ENCODE assay signal across 15 mouse cellular contexts in the genomic region with DNA sequence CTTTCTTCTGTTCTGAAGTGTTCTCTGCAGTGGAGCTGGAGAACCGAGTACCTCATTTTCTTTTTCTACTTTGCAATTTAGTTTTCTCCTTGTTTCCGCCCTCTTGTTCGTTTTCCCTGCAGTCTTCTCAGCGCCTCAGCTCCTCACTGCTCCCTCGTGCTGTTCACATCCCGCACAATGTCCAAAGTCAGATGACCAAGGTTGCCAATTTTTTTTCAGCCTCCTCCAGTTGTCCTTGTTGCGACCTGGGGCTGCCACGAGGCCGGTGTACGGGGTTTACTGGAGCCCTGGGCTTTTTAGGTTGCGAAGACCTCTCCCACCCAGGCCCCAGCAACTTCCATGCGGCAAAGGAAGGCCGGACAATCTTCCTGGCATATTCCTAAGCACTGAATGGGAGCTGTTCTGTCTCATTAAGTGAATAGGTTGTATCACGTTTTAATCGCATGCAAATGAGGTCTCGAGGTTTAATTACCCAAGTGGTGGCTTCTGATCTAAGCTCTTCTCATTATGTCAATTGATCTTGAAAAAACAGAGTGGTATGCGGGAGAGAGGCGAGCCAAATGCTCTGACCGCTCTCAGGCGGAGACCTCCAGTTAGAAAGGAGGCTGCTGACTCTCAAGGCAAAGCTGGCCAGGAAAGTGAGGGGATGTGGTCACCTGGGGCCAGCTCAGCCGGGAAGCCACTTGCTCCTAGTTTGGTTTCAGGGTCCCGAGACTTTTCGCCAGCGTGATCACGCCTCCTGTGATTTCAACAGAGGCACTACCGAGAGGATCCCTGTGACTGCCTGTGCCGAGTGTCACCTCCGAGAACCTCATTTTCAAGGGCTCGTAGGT. TPM values are rescaled to one million over a fixed set of nuclear protein-coding genes. Genes with fewer than 3 reads are reported as not detected.
DNase-seq lines count a peak whose midpoint lies in the region; ATAC-seq lines count a peak whose summit lies in the region.
"Had no signal": no experiment of that assay in that cellular context is flagged by ENCODE, and none has a peak within 500 bp of the region (broad histone marks: within the 10 kb centered on the region; RNA-seq: fewer than 3 reads in every experiment).

No protein-coding gene starts in this region.

- H3K4me3 ChIP-seq in heart, embryonic 16.5 days (ENCODE audit: low read length), result peak overlapping the region; percentile 17; the same call in 1 of the 2 replicates
- H3K4me3 ChIP-seq in forebrain, embryonic 12.5 days (replicated peaks), result no peak overlapping the region
- H3K4me3 ChIP-seq in hindbrain, embryonic 16.5 days (ENCODE audit: low read length), result no peak overlapping the region
- H3K4me3 ChIP-seq in neural tube, embryonic 11.5 days (ENCODE audit: low read depth, low read length), result no peak overlapping the region
- H3K4me3 ChIP-seq: liver, embryonic 13.5 days; myocyte had no signal

- H3K27ac ChIP-seq in heart, embryonic 16.5 days (ENCODE audit: low read length), result no peak overlapping the region
- peak overlapping the region; percentile 74 for H3K27ac ChIP-seq in forebrain, embryonic 12.5 days
- H3K27ac ChIP-seq in hindbrain, embryonic 16.5 days (ENCODE audit: low read depth, low read length), result no peak overlapping the region
- peak overlapping the region; percentile 67 for H3K27ac ChIP-seq in neural tube, embryonic 11.5 days (ENCODE audit: low read depth, low read length)
- H3K27ac ChIP-seq: liver, embryonic 13.5 days; macrophage had no signal

- intact Hi-C loops in heart, postnatal 25 days (cut with DNase I), result no loop called here

- DNase-seq in heart, postnatal 25 days (ENCODE audit: low spot score), result no peak
- no peak for DNase-seq in neural tube, embryonic 11.5 days (ENCODE audit: low spot score)
- DNase-seq in adipocyte (ENCODE audit: low spot score), result no peak
- no peak for DNase-seq in thymus, postnatal 25 days
- no peak for DNase-seq in gastrocnemius, adult 18-20 months (ENCODE audit: low spot score)
- DNase-seq: layer of hippocampus, adult 9-11 months; liver, embryonic 13.5 days; right cerebral cortex, postnatal 25 days had no signal

- peak overlapping the region; percentile 45 for H3K4me2 ChIP-seq in heart, embryonic 16.5 days (ENCODE audit: low read depth, low read length)
- H3K4me2 ChIP-seq in forebrain, embryonic 12.5 days, result peak overlapping the region; percentile 34
- peak overlapping the region; percentile 27 for H3K4me2 ChIP-seq in hindbrain, embryonic 16.5 days (ENCODE audit: low read length)
- peak overlapping the region; percentile 26 for H3K4me2 ChIP-seq in neural tube, embryonic 11.5 days (ENCODE audit: low read depth)
- H3K4me2 ChIP-seq: liver, embryonic 13.5 days had no signal

- H3K9me3 ChIP-seq in heart, embryonic 16.5 days (replicated peaks; ENCODE audit: control insufficient read depth, low read length), result no peaks in the 10 kb centered on the region
- H3K9me3 ChIP-seq in forebrain, embryonic 12.5 days, result no peaks in the 10 kb centered on the region
- no peaks in the 10 kb centered on the region for H3K9me3 ChIP-seq in hindbrain, embryonic 16.5 days (ENCODE audit: control insufficient read depth, low read length)
- no peaks in the 10 kb centered on the region for H3K9me3 ChIP-seq in neural tube, embryonic 11.5 days (ENCODE audit: control insufficient read depth, low read length)
- H3K9me3 ChIP-seq: liver, embryonic 13.5 days had no signal

- H3K36me3 ChIP-seq in heart, embryonic 16.5 days (ENCODE audit: control insufficient read depth, insufficient read depth), result no peaks in the 10 kb centered on the region
- H3K36me3 ChIP-seq in forebrain, embryonic 12.5 days (replicated peaks), result no peaks in the 10 kb centered on the region
- H3K36me3 ChIP-seq in hindbrain, embryonic 16.5 days (ENCODE audit: control insufficient read depth, insufficient read depth, low read length), result no peaks in the 10 kb centered on the region
- no peaks in the 10 kb centered on the region for H3K36me3 ChIP-seq in neural tube, embryonic 11.5 days (ENCODE audit: control insufficient read depth, insufficient read depth, low read length)
- H3K36me3 ChIP-seq: liver, embryonic 13.5 days had no signal

- no peak for ATAC-seq in heart, embryonic 16.5 days (replicated peaks; ENCODE audit: extremely low read depth, insufficient read depth, low FRiP score)
- ATAC-seq in forebrain, embryonic 12.5 days (ENCODE audit: low FRiP score), result peak; percentile 70; the same call in 1 of the 2 replicates
- ATAC-seq in hindbrain, embryonic 16.5 days, result 0 out of 2 replicates have a peak, but pooled peaks have one; percentile 52
- ATAC-seq in neural tube, embryonic 11.5 days (ENCODE audit: insufficient read depth, low FRiP score, low TSS enrichment), result no peak

- H3K4me1 ChIP-seq in heart, embryonic 16.5 days (ENCODE audit: control insufficient read depth, insufficient read depth, low read length), result peaks cover 12% of the 10 kb centered on the region; the same call in 1 of the 2 replicates
- peaks cover 45% of the 10 kb centered on the region for H3K4me1 ChIP-seq in forebrain, embryonic 12.5 days
- peaks cover 11% of the 10 kb centered on the region for H3K4me1 ChIP-seq in hindbrain, embryonic 16.5 days (ENCODE audit: control insufficient read depth, insufficient read depth, low read depth, low read length)
- peaks cover 33% of the 10 kb centered on the region for H3K4me1 ChIP-seq in neural tube, embryonic 11.5 days (ENCODE audit: control insufficient read depth, insufficient read depth, low read length)
- H3K4me1 ChIP-seq: liver, embryonic 13.5 days had no signal

- H3K9ac ChIP-seq in heart, embryonic 16.5 days (ENCODE audit: low read length), result peak overlapping the region; percentile 31; the same call in 1 of the 2 replicates
- H3K9ac ChIP-seq in forebrain, embryonic 12.5 days, result no peak overlapping the region
- no peak overlapping the region for H3K9ac ChIP-seq in hindbrain, embryonic 16.5 days (ENCODE audit: low read depth, low read length)
- H3K9ac ChIP-seq in neural tube, embryonic 11.5 days (ENCODE audit: low read length), result peak overlapping the region; percentile 35; the same call in 1 of the 2 replicates
- H3K9ac ChIP-seq: liver, embryonic 13.5 days had no signal

- 0 out of 2 replicates have a peak, but pooled peaks cover 2% of the 10 kb centered on the region for H3K27me3 ChIP-seq in heart, embryonic 16.5 days (ENCODE audit: control insufficient read depth, insufficient read depth, low read length)
- peaks cover 23% of the 10 kb centered on the region; the same call in 1 of the 2 replicates for H3K27me3 ChIP-seq in forebrain, embryonic 12.5 days
- no peaks in the 10 kb centered on the region for H3K27me3 ChIP-seq in hindbrain, embryonic 16.5 days (replicated peaks; ENCODE audit: control insufficient read depth, insufficient read depth, low read length)
- no peaks in the 10 kb centered on the region for H3K27me3 ChIP-seq in neural tube, embryonic 11.5 days (ENCODE audit: control insufficient read depth, insufficient read depth, low read length)
- H3K27me3 ChIP-seq: CH12.LX had no signal

- WGBS in heart, embryonic 16.5 days, result 47% methylated on average over 29 of the region's 29 CpGs
- 32% methylated on average over 29 of the region's 29 CpGs for WGBS in forebrain, embryonic 12.5 days
- WGBS in hindbrain, embryonic 16.5 days, result 34% methylated on average over 29 of the region's 29 CpGs
- WGBS in neural tube, embryonic 11.5 days, result 22% methylated on average over 29 of the region's 29 CpGs

RNA-seq across cellular contexts. Expression of a gene that starts 54.6 kb away (rescaled TPM):
- polyA plus RNA-seq in heart, embryonic 16.5 days (2015; fragmentation: Nextera tagmentation; extraction: Ambion mirVana), result 23.1 and 26.2 TPM in 2 replicates
- 10 to 100 TPM; 31.5 to 32.9 TPM for total RNA-seq in heart, postnatal 25 days (2021)
- 140 and 153 TPM in 2 replicates for polyA plus RNA-seq in forebrain, embryonic 12.5 days (2016; fragmentation: Nextera tagmentation; extraction: Ambion mirVana)
- polyA plus RNA-seq in hindbrain, embryonic 16.5 days (2015; fragmentation: Nextera tagmentation; extraction: Ambion mirVana), result 11.7 and 14.6 TPM in 2 replicates
- polyA plus RNA-seq in neural tube, embryonic 11.5 days (2014; fragmentation: Nextera tagmentation; extraction: Ambion mirVana), result 168 and 192 TPM in 2 replicates
- 10 to 100 TPM; 10.5 to 12.5 TPM for total RNA-seq in gastrocnemius, adult 18-20 months (2021)
- total RNA-seq: CH12.LX; hematopoietic stem cell, adult 5-6 weeks had no signal

Comparison
In these comparisons a context has a peak if more than half of its experiments do, and no peak if none do; other contexts are left out.
1. ATAC-seq: peak in forebrain, embryonic 12.5 days (single experiment) and hindbrain, embryonic 16.5 days (single experiment); none in heart, embryonic 16.5 days (single experiment) and neural tube, embryonic 11.5 days (single experiment).
2. H3K27ac ChIP-seq: peak in forebrain, embryonic 12.5 days (single experiment) and neural tube, embryonic 11.5 days (single experiment); none in heart, embryonic 16.5 days (single experiment) and hindbrain, embryonic 16.5 days (single experiment).
3. H3K9ac ChIP-seq: peak in heart, embryonic 16.5 days (single experiment) and neural tube, embryonic 11.5 days (single experiment); none in forebrain, embryonic 12.5 days (single experiment) and hindbrain, embryonic 16.5 days (single experiment).
4. Peak in every context shown above with its lines, with median percentiles within 50 percentile points of each other: H3K4me2 ChIP-seq.